ENCODE assay signal across 10 mouse cellular contexts in genomic region chr3:119387332-119388105, GRCm38 (mm10).
DNase-seq lines count a peak whose midpoint lies in the region; ATAC-seq and TF ChIP-seq lines count a peak whose summit lies in the region.
"Had no signal": no experiment of that assay in that cellular context is flagged by ENCODE, and none has a peak within 500 bp of the region (broad histone marks: within the 10 kb centered on the region; RNA-seq: fewer than 3 reads in every experiment).

No protein-coding gene starts in this region.

- peak; percentile 73 for ATAC-seq in forebrain, postnatal 0 days
- peak; percentile 47; the same call in 1 of the 2 replicates for ATAC-seq in midbrain, postnatal 0 days (ENCODE audit: low FRiP score)

- H3K27me3 ChIP-seq in forebrain, postnatal 0 days (ENCODE audit: insufficient read depth, low read length), result no peaks in the 10 kb centered on the region
- peaks cover 3% of the 10 kb centered on the region; the same call in 1 of the 2 replicates for H3K27me3 ChIP-seq in midbrain, postnatal 0 days (ENCODE audit: insufficient read depth, low read length)

- peak overlapping the region; percentile 43 for H3K4me2 ChIP-seq in forebrain, postnatal 0 days (ENCODE audit: low read depth)
- peak overlapping the region; percentile 35 for H3K4me2 ChIP-seq in midbrain, postnatal 0 days (ENCODE audit: low read depth, low read length, poor library complexity, severe bottlenecking)

- no peaks in the 10 kb centered on the region for H3K9me3 ChIP-seq in forebrain, postnatal 0 days (ENCODE audit: low read length)
- no peaks in the 10 kb centered on the region for H3K9me3 ChIP-seq in midbrain, postnatal 0 days (ENCODE audit: low read length)

- peak overlapping the region; percentile 10 for H3K4me3 ChIP-seq in forebrain, postnatal 0 days (ENCODE audit: low read depth, low read length)
- H3K4me3 ChIP-seq in midbrain, postnatal 0 days (ENCODE audit: low read depth, low read length), result peak overlapping the region; percentile 17
- H3K4me3 ChIP-seq: erythroblast, embryonic 14.5 days had no signal

- H3K9ac ChIP-seq in forebrain, postnatal 0 days, result peak overlapping the region; percentile 38
- H3K9ac ChIP-seq in midbrain, postnatal 0 days (replicated peaks; ENCODE audit: low read length, poor library complexity, severe bottlenecking), result peak overlapping the region; percentile 40; the same call in 1 of the 2 replicates

- H3K36me3 ChIP-seq in forebrain, postnatal 0 days (ENCODE audit: insufficient read depth), result no peaks in the 10 kb centered on the region
- H3K36me3 ChIP-seq in midbrain, postnatal 0 days (ENCODE audit: insufficient read depth, low read length), result no peaks in the 10 kb centered on the region

- H3K4me1 ChIP-seq in forebrain, postnatal 0 days (ENCODE audit: insufficient read depth), result 0 out of 2 replicates have a peak, but pooled peaks cover 4% of the 10 kb centered on the region
- H3K4me1 ChIP-seq in midbrain, postnatal 0 days (ENCODE audit: insufficient read depth, low read length), result no peaks in the 10 kb centered on the region

- TF ChIP-seq CTCF in forebrain, postnatal 0 days (IDR thresholded peaks at IDR 0.05; ENCODE audit: low read depth), result no peak
- no peak for TF ChIP-seq CTCF in midbrain, postnatal 0 days (IDR thresholded peaks at IDR 0.05)

- DNase-seq in frontal cortex, postnatal 36 days (ENCODE audit: low spot score in 2 of 2), result peak; percentile 3 to 13
- no peak for DNase-seq in frontal cortex, postnatal 14 days (ENCODE audit: low spot score in 2 of 2)
- peak; percentile 41 to 45 for DNase-seq in cerebellum, postnatal 25 days
- DNase-seq in forebrain, postnatal 0 days, result peak; percentile 72
- DNase-seq in midbrain, postnatal 0 days (ENCODE audit: low spot score), result peak; percentile 44
- no peak for DNase-seq in thymus, postnatal 25 days
- no peak for DNase-seq in lung, adult 18-20 months
- DNase-seq in heart, postnatal 36 days, result no peak
- DNase-seq: lung, postnatal 10 days had no signal

- 17% methylated on average over 26 of the region's 26 CpGs for WGBS in forebrain, postnatal 0 days
- 19% methylated on average over 26 of the region's 26 CpGs for WGBS in midbrain, postnatal 0 days

- peak overlapping the region; percentile 75 for H3K27ac ChIP-seq in forebrain, postnatal 0 days (ENCODE audit: low read depth, low read length)
- H3K27ac ChIP-seq in midbrain, postnatal 0 days (ENCODE audit: low read depth, low read length), result no peak overlapping the region

- intact Hi-C loops in heart, postnatal 36 days (cut with DNase I), result no loop called here

Comparison
In these comparisons a context has a peak if more than half of its experiments do, and no peak if none do; other contexts are left out.
1. DNase-seq: peak in frontal cortex, postnatal 36 days (2 of 2), cerebellum, postnatal 25 days (2 of 2), forebrain, postnatal 0 days (single experiment) and midbrain, postnatal 0 days (single experiment); none in frontal cortex, postnatal 14 days (0 of 2), thymus, postnatal 25 days (single experiment), lung, adult 18-20 months (0 of 2) and heart, postnatal 36 days (0 of 2).